Mouse (Mus musculus) cerebellum, adult 11 months (tissue): ENCODE results near the gene Nsun7.

Experiments used
- DNase-seq: peaks from one replicate; pipeline ENCODE4 v3.0.0; 2022

The Nsun7 gene

DNA sequence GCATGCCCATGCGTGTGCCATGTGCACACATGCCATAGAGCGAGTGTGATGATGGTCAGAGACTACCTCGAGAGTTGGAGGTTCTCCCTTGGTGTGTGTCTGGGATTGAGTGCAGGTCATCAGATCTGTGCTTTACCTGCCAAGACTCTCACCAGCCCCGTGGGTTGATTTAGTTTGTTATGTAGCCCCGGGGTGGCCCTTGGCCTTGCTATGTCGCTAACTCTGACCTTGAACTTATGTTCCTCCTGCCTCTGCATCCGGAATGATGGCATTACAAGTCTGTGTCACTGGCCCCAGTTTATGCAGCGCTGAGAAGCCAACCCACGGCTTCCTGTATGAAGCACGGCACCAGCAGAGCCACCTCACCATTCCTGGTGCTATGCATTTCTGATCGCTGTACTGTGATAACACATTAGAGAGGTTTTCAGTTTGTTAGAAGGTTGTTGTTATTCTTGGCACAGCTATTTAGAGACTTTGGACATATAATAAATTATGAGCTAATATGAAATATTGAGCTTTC lies 34.5 kb downstream of the Nsun7 start:
- DNase-seq: no peak

DNA sequence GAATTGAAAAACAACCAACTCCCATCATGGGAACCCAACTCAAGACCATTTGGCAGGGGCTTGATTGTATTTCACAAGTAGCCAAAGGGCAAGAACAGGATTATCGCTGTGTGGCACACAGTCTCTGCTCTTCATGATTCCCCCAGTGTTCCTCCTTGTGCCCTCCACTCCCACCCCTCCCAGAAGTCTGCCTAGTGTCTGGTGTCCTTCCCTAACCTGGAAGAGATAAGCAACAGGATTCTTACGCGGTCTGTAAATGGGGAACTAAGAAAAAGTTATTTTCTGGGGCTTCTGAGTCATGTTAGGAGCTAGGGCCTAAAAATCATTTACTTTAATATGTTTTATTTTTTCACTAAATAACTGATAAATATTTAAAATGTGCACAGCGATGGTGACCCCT lies 35.3 kb downstream of the Nsun7 start:
- DNase-seq: no peak

DNA sequence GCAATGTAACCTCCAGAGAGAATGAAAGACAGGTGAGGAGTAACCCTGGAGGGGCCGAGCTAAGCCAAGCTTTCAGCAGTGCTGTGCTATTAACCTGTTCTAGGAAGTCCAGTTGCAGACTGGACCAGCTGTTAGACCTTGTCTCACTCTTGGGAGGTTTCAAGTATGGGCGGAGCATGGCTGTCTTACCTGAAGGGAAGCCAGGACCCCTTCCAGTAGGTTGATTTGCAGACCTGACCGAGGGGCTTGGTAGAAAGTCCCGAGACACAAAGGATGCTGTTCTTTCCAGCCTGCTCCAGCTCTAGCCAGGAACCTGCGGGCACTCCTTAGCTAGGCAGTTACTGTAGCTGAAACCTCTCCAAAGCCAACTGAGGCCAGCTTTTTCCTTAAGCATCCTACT lies 36.4 kb downstream of the Nsun7 start:
- DNase-seq: no peak

DNA sequence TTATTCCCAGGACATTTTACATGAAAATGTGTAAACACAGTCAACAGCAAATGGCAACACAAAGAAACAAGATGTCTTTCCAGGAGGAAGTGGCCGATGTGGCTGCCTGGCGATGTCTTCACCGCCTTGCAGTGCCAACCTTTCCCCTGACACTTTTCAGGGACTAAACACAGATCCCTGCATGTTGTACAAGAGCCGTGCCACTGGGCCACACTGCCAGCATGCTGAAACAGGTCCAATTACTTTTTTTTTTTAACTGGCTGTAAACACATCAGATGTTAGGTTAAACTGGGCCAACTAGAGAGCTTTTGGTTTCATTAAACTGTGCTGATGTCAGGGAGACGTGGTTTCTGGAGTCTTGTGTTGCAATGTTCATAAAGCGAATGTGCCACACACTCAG lies 39.2 kb downstream of the Nsun7 start:
- no peak for DNase-seq

DNA sequence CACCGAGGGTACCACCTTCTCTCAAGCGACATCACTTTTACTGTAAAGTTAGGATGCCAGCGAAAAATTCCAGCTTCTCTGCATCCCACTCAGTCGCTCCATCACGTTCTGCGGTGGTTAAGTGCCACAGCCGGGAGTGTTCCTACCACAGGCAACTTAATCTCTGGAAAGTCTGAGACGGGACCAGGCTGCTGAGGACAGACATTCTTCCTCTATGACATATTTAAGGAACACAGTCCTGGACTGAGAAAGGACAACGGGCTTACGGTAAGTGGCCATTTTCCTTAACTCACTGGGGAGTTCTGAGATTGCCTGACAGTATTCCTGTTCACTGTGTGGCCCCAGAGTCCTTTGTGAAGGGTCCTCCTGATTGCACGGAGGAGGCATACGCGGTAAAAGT lies 40.9 kb downstream of the Nsun7 start:
- DNase-seq: no peak

DNA sequence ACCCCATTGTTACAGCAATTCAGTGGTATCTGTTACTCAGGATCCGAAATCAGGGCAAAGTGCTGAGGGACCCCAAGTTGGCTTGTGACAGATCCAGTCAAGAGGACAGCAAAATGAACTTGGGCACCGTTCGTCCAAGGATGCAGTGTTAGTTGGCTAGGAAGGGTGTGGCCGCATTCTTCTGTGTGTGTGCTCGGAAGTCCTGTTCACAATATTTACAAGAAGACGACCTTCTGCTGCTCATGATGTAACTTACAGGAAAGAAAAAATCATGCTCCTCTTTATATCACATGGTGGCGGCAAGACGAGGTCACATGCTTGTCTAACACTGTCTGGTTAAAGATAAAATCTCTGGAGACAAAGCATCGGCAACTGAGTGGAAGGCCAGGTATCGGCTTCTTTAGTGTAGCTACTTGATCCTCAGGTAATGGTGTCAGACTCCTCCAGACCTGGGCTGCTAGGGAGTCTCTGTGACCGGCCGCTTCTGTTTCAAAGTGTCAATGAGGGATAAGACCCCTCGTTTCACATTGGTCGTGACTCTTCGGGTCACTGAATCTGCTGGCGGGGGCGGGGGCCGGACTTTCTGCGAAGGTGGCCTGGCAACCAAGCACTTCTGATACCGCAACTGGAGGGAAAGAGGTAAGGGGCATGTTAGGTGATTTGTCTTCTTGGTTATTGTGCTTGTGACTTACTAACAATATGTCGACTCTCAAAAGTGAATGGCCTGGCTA lies 42.6 kb downstream of the Nsun7 start:
- DNase-seq: no peak

DNA sequence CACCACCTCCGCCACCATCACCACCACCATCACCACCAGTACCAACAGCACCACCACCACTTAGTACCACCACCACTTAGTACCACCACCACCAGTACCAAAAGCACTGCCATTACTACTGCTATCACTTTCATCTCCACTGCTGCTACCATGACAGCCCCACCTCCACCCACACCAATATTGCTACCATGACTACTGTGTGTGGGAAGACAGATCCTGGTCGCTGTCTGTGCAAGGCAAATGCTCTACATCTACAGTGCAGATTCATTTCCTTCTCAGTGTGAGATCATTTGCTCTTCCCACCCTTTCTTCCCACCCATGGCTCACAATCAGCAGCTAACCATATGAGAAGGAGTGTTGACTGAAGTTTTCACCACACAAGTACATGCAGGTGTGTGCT lies 43.2 kb downstream of the Nsun7 start:
- no peak for DNase-seq

DNA sequence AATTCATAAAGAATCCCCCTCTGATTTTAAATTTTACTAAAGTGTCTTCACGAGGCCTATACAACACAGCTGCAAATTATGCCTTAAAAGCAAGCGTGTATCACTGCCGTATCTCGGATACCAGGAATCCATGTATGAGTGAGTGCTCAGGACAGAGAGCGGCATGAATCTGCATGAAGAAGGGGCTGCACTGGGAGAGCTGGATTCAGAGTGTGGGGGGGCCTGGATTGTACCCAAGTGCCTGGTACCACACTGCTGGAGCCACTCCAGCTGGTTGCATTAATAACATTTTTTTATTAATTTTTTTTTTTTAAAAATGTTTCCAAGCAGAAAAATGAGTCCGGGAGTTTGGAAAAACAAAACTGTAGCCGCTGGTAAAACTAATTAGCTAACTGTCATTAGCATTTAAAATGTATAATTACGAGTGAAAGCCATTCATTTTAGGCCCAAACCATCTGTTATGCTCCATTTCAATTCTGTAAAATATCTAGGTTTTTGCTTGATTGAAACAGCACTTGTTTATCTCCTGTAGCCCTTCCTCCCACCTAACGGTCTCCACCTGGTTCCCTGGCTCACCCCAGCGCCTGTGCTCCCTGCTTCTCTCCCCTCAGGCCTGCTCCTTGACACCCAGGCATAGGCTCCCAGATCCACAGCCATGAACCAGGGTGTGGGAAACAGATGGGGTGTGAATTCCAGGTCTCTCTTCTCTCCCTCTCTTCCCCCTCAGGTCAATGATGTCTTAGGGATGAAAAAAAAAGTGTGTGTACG lies 44.8 kb downstream of the Nsun7 start:
- no peak for DNase-seq

DNA sequence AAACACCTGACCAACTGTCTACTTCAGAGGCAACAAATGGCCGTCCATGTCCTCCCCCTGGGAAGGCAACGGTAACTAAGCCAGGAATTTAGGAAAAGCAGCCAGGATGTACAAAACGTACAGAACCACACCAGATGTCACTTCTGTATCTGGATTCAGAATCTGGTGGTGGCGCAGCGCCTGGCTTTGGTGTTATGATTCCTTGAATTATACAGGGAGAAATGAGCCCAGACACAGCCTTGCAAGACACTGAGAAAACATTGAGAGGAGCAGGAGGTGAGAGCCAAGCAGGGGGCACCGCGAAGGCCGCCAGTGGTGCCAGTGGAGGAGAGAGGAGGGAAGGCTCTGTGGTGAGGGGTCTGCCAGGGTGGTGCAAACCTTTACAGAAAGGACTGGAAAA lies 45.8 kb downstream of the Nsun7 start:
- no peak for DNase-seq

DNA sequence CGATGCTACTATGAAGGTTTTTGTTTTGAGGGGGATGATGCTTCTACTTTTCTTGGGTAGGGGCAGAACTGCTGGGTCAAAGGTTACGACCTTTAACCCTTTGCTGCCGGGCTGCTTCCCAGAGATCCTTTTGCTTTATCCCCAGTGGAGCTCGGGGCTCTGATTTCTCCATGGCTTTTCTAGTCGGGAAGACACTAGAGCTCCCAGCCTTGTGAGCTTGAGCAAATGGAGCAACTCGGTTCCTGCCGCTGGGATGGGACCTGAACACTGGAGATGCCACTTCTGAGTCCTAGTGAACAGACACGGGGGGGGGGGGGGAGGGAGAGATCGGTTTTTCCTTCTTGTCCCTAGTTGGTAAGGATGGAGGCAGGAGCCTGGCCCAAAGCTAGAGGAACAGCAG lies 50.6 kb downstream of the Nsun7 start:
- no peak for DNase-seq

DNA sequence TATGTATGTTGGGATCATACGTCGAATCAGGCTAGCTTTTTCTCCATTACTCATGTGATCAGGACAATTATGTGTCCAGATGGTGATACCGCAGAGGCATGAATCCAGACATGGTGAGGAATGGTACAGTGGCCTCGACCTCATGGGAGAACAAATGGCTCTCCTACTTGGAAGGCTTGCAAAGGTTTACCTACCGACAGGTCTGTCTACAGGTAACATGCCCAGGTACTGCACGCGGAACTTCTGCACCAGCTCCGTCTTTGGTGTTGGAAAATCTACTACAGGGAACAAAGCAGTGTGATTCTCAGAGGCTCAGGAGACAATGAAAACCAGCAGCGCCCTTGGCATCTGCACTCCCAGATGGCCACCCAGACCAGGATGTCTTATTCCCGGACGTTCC lies 51.1 kb downstream of the Nsun7 start:
- no peak for DNase-seq

DNA sequence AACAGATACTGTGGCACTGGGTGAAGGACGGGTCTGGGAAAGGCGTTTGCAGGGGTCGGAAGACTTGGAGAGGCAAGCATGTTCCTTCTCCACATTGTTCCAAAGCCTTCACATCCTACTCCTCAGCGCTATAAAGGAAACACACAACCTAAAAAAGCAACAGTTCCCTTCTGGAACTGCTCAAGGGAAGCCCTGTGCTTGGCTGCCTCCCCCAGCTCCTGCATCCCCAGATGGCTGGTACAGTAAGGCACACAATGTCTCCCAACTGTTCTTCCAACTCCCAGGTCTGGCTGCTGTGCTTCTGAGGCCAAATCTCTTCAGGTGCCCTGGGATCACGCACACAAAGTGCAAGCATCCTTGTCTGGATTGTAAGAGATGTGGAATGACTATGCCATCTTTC lies 56.1 kb downstream of the Nsun7 start:
- no peak for DNase-seq

DNA sequence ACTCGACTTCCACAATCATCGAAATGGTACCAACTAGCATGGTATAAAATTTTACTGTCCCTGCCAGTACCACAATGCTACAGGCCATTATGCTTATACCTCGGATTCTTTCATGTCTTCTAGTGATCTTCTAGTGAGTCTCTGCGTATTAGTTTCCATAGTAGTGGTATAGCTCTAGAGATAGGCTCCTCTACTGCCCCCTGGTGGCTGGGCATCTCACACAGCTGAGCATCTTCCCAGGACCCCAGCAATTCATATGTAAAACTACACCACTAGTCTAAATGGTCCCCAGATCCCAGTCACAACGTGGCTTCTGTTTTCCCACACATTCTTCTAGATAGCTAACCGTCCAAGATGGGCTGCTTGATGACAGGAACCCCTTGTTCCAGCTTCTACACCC lies 59.6 kb downstream of the Nsun7 start:
- peak; percentile 22 for DNase-seq

DNA sequence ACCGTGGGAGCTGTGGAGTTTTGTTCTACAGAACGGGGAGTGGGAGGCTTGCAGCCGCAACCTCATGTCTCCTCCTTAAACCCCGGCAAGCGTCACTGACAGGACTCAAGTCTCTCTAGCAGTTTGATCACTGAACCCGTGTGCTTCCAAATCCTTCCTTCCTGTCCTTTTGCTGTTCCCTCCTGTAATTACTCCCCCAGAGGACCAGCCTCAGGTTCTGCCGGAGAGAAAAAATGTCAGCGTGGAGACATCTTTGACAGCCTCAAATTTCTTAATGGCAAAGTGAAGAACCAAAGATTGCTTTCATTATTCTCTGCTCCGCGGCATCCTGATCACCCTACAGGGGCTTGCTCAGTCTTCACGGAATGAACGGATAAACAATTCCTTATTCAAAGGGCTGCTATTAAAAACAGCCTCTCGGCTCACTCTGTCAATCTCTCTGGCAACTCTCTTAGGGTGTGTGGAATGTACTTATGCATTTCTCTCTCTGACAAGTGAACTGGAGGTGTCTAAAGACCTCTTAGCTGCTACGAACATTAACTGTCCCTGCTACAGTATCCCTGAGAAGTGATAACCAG lies 60.2 kb downstream of the Nsun7 start:
- no peak for DNase-seq

DNA sequence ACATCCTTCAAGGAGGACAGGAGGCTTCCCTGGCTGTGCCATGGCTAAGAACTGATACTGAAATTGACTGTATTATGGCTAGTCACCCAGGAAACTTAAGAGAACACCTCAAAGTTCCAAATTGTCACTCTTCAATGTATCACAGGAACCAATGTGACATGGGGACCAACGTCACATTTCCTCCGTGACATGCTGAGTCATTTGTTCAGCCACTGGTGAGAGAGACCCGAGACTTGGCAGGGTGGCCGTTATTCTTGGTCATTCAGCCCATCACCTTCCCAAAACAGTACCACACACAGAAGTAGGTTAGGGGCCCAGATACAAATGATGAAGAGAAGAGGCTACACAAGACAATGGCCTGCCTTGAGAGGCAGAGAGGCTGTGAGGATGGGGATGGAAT lies 63.4 kb downstream of the Nsun7 start:
- DNase-seq: no peak

DNA sequence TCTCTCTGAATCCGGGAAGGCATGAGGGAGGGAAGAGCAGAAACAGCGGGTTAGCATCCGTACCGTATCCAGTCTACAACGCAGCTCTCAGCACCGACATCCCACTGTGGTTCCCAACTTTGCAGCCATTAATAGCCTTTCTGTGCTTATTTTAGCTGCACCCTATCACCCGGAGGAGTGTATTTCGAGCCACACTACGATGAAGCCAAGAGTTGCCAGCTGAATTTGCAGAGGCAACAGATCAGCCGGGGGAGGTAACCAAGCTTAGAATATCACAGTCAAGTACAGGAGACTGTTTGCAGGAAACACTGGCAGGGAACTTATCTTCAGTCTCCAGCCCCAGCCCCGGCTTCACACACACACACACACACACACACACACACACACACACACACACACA lies 63.9 kb downstream of the Nsun7 start:
- no peak for DNase-seq

DNA sequence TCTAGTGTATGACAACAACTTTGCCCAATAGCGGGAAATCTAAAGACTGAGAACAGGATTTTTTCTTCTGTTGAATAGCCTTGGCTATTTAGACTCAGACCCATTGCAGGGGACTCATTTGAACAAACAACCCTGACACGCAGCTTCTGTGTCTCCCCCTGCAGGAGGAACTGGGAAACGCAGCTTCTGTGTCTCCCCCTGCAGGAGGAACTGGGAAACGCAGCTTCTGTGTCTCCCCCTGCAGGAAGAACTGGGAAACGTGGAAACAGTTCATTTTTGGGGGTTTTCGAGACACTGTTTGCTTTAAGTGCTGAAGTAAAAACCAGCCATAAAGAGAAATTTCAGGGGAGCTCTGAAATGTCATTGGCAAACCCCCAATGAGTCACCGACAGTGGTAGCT lies 66.7 kb downstream of the Nsun7 start:
- no peak for DNase-seq

DNA sequence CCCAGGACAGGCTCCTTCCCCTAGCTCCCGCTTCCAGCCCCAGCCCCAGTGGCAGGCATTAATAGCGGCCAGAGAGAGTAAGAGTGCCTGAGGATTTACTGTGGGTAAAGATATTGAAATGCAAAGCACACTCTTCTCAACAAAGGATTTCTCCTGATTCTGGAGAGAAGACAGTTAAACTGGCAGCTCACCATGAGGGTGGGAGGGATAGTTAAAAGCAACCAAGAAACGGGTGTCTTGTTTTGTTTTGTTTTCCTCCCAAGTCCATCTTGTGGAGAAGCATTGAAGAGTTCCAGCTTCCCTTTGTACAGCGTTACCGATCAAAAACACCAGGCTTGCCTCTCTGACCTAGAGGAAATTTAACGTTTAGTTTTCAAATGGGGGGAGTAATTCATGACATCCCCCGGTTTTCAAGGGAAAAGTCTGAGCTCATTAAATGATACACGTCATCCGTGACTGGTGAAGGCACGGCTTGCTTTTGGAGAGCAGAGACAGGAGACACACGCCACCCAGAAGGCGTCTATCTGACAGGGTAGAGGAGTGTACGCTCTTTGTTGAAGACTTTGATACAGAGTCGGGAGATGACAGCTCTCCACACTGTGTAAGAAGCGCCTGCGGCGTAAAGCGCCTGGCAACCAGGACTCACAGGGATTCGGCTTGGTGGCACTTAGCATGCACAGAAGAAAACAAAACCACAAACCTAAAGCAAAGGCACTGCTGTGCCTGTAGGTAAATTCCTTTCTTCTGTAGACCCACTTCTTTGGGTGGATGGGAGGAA lies 68.4 kb downstream of the Nsun7 start:
- no peak for DNase-seq

DNA sequence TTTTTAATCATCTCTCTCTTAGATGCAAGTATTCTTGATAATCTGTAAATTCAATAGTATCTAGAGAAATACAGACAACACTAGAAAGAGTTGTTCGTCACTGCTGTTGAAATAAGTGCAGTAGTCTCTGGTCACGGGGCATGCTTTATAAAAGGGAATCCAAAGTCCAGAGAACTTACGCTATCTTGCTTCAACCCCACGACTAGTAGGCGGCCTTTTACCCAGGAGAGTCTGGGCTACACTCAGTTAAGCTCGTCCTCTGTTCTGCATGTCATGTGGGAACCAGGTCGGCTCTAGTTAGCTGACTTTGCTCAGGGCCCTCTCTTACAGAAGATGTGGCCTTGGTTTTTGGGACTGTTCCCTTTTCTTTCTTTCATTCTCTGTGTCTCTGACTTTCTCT lies 69.1 kb downstream of the Nsun7 start:
- no peak for DNase-seq

DNA sequence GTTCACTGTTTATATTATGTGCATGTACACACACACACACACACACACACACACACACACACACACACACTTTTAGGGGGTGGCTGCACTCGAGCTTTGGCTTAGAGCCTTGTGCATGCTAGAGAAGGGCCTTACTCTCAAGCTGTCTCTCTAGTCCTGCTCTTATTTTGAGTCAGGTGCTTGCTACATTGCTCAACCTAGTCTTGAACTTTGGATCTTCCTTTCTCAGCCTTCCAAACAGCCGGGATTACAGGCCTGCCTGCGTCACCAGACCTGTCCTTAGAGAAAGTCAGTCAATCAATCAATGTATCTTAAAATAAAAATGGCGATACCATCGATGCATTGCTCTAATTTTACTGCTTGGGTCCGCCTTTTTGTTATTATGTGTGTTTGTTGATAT lies 71.1 kb downstream of the Nsun7 start:
- no peak for DNase-seq

DNA sequence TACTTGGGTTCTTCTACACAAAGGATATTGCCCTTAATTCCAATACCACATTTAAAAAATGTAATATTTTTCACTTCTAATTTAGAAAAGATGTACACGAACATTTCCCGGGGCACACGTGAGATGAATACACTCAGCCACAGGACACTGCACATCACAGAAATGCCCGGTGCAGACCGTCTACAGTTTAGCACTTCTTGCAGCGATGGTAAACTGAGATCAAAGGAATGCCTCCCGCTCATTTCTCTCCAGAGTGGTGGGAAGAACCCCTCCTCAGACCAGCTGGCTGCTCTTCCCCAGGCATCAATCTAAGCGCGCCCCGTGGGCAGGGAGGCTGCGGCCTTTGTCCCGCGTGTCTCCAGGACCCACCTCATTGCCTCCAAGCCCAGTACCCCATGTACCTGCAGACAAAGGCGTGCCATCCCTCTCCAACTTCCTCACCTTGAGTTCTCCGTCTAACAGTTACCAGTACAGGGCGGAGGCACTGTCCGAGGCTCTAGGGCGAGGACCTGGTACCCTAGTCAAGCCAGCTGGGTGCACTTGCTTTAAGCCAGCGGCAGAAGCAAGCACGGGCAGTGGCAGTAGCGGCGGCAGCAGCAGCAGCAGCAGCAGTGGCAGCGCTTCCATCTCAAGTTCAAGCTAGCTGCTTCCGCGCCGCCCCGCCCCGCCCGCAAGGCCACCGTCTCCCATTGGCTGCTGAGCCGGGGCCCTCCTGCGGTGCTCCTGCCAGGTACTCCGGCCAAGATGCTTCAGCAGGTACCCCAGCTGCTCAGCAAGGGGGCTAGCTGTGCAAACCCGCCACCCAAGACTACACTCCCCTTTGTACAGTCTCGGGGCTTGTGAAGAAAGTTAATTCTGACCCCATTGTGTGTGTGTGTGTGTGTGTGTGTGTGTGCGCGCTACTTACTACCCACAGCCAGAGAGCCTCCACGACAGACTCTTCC lies 77.6 kb downstream of the Nsun7 start:
- DNase-seq: peak; percentile 38

DNA sequence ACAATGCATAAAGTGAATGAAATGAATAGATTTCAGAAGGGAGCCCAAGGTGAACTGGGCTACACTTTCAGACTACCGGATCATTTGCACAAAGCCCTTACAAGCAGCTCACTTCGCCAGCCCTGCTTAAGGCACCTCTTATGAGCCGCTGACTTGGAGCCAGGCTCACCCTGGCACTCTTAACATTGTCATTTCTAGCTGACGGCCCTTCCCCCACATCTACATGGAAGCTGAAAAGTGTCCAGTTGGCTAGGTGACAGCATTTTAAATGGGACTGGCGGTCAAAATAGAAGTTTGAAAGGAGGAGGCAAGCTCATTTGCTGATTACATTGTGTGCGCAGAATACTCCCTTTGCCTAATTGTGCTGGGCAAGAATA lies 78.3 kb downstream of the Nsun7 start:
- DNase-seq: peak; percentile 34
